Comparison of ENCODE assay signal across 22 mouse cellular contexts in the genomic region with DNA sequence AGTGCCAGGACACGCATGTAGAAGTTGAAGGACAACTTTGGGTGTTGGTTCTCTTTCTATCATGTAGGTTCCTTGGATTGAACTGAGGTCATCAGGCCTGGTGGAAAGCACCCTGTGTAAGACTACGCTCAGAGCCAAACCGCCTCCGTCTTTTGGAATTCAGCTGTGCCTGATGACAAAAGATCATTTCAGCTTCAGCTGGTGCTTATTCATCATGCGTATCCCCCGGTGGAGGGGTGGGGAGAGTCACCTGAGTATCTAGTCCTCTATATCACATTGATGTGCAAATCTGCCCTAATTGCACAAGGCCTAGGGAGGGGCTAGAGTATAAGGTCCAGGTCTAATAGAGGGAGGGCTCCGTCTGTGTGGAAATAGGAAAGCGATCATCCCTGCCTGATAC.
DNase-seq lines count a peak whose midpoint lies in the region; TF ChIP-seq lines count a peak whose summit lies in the region.
"Had no signal": no experiment of that assay in that cellular context is flagged by ENCODE, and none has a peak within 500 bp of the region (broad histone marks: within the 10 kb centered on the region; RNA-seq: fewer than 3 reads in every experiment).

No protein-coding gene starts in this region.

- no peak overlapping the region for H3K27ac ChIP-seq in ES-Bruce4 (ENCODE audit: insufficient read depth, low read length)
- no peak overlapping the region for H3K27ac ChIP-seq in kidney, adult 2 months (ENCODE audit: insufficient read depth, low read depth, low read length)
- H3K27ac ChIP-seq: embryonic facial prominence, embryonic 13.5 days; embryonic facial prominence, embryonic 15.5 days; forebrain, embryonic 10.5 days; forebrain, embryonic 12.5 days had no signal

- H3K4me3 ChIP-seq in ES-Bruce4 (ENCODE audit: low read depth, low read length): no peak overlapping the region
- no peak overlapping the region for H3K4me3 ChIP-seq in kidney, adult 2 months (ENCODE audit: insufficient read depth, low read depth, low read length)
- H3K4me3 ChIP-seq: embryonic facial prominence, embryonic 13.5 days; embryonic facial prominence, embryonic 15.5 days; erythroblast, embryonic 14.5 days; forebrain, embryonic 10.5 days; forebrain, embryonic 12.5 days had no signal

- H3K36me3 ChIP-seq in ES-Bruce4 (ENCODE audit: control insufficient read depth, insufficient read depth, low read length, poor library complexity, severe bottlenecking): no peaks in the 10 kb centered on the region
- H3K36me3 ChIP-seq in kidney, adult 2 months (ENCODE audit: control insufficient read depth, insufficient read depth, low read length): no peaks in the 10 kb centered on the region
- H3K36me3 ChIP-seq: embryonic facial prominence, embryonic 13.5 days; embryonic facial prominence, embryonic 15.5 days; forebrain, embryonic 10.5 days; forebrain, embryonic 12.5 days had no signal

- peaks cover 10% of the 10 kb centered on the region for H3K4me1 ChIP-seq in ES-Bruce4 (ENCODE audit: control insufficient read depth, insufficient read depth, low read length)
- no peaks in the 10 kb centered on the region for H3K4me1 ChIP-seq in kidney, adult 2 months (ENCODE audit: control insufficient read depth, insufficient read depth, low read length)

- 94% methylated on average over 8 of the region's 8 CpGs for WGBS in kidney, adult 2 months

- TF ChIP-seq POLR2A in ES-Bruce4 (IDR thresholded peaks at IDR 0.05; ENCODE audit: insufficient read depth, low read length): no peak
- TF ChIP-seq POLR2A in kidney, adult 2 months (IDR thresholded peaks at IDR 0.05; ENCODE audit: low read depth, low read length): no peak

- H3K9me3 ChIP-seq in ES-Bruce4 (replicated peaks; ENCODE audit: control insufficient read depth, insufficient read depth, low read length, poor library complexity, severe bottlenecking): no peaks in the 10 kb centered on the region
- H3K9me3 ChIP-seq: embryonic facial prominence, embryonic 13.5 days; embryonic facial prominence, embryonic 15.5 days; forebrain, embryonic 10.5 days; forebrain, embryonic 12.5 days had no signal

- peak; percentile 71 for DNase-seq in ES-CJ7 (ENCODE audit: low read depth, low spot score)
- DNase-seq in R1 (ENCODE audit: low read depth, low spot score): peak; percentile 61
- DNase-seq in cerebellum, postnatal 36 days: no peak
- DNase-seq in kidney, adult 2 months: no peak
- DNase-seq in testis, postnatal 10 days (ENCODE audit: low spot score): no peak
- DNase-seq: adrenal gland, adult 8-10 months; adrenal gland, postnatal 14 days; adrenal gland, postnatal 36 days; cerebellum, adult 11-12 months; cerebellum, adult 2 months; cerebellum, adult 9-10 months; cerebellum, postnatal 10 days; cerebellum, postnatal 25 days; embryo, embryonic 11 days; forebrain, postnatal 0 days had no signal

- no peak overlapping the region for H3K9ac ChIP-seq in ES-Bruce4 (ENCODE audit: low read depth, poor library complexity, severe bottlenecking)
- H3K9ac ChIP-seq: embryonic facial prominence, embryonic 13.5 days; embryonic facial prominence, embryonic 15.5 days; forebrain, embryonic 12.5 days; forebrain, postnatal 0 days had no signal

- peak; percentile 66 for TF ChIP-seq EP300 in ES-Bruce4 (IDR thresholded peaks at IDR 0.05; ENCODE audit: insufficient read depth, low read depth, low read length)

- no peaks in the 10 kb centered on the region for H3K27me3 ChIP-seq in ES-Bruce4 (ENCODE audit: control insufficient read depth, insufficient read depth, low read length, poor library complexity, severe bottlenecking)
- H3K27me3 ChIP-seq in kidney, adult 2 months (replicated peaks; ENCODE audit: control insufficient read depth, insufficient read depth, low read length): no peaks in the 10 kb centered on the region
- H3K27me3 ChIP-seq: Patski had no signal

- no peak for TF ChIP-seq CTCF in ES-Bruce4 (IDR thresholded peaks at IDR 0.05; ENCODE audit: low read depth, low read length)
- no peak for TF ChIP-seq CTCF in kidney, adult 2 months (conservative IDR thresholded peaks at IDR 0.05; ENCODE audit: insufficient read depth, insufficient read length, low read depth, low read length)

Comparison
In these comparisons a context has a peak if more than half of its experiments do, and no peak if none do; other contexts are left out.
1. DNase-seq: peak in ES-CJ7 (single experiment) and R1 (single experiment); none in cerebellum, postnatal 36 days (0 of 2), kidney, adult 2 months (single experiment) and testis, postnatal 10 days (single experiment).